Mouse (Mus musculus): ENCODE results near the gene Cdc42. TPM values are rescaled to one million over a fixed set of nuclear protein-coding genes. Genes with fewer than 3 reads are reported as not detected.

The Cdc42 gene
- polyA plus RNA-seq, 1 experiment from 2014 or later = 284 TPM

DNA sequence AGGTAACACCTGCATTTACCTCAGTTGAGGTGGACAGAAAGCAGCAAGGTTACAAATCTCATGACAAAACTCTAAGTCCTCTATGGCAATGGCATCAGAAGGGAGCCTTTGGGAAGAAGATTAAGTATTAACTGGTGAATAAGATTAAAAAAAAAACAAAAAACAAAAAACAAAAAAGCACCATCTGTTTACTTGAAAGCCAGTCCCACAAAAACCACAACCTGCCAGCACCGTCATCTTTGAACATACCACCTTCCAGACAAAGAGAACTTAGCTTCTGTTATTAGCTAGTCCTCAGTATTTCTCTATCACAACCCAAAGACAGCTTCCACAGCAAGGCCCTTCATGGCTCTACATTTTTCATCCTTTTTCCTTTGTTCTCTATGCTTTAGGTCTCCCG is 12.4 kb downstream of the Cdc42 start:
- WGBS (ENCODE audit: insufficient replicate concordance) = 64% methylated on average over 2 of the region's 2 CpGs
- no peak overlapping the region for H3K4me3 ChIP-seq (replicated peaks)
- no peak overlapping the region for H3K27ac ChIP-seq
- ATAC-seq (ENCODE audit: low read depth) (no peak), DNase-seq (no peak)
- no peak overlapping the region for H3K4me2 ChIP-seq
- peaks cover 70% of the 10 kb centered on the region for H3K4me1 ChIP-seq (replicated peaks)
- H3K36me3 ChIP-seq = peaks cover 2% of the 10 kb centered on the region; the same call in 1 of the 2 replicates
- H3K9ac ChIP-seq = no peak overlapping the region
- H3K9me3 ChIP-seq (replicated peaks) = no peaks in the 10 kb centered on the region
- H3K27me3 ChIP-seq = no peaks in the 10 kb centered on the region

DNA sequence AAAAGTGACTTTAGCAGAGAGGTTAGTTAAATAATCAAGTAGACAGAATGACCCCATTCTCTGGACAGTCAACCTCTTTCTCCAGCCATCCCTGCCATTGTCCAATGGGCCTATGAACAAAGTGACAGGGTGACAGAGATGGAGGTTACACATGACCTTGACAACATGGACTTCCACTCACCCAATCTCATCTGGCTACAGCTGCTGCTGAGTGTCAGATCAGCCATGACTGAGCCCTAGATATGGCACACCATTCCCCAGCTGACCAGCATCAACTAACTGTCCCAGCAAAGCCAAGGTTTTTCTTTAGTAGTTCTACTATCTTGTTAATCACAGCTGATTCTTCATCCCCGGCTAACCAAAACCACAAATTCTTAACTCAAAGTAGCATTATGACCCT is 14.7 kb downstream of the Cdc42 start:
- no peak overlapping the region for H3K4me2 ChIP-seq
- no peaks in the 10 kb centered on the region for H3K27me3 ChIP-seq
- ATAC-seq (ENCODE audit: low read depth) (no peak), DNase-seq (no peak)
- no peak overlapping the region for H3K9ac ChIP-seq
- H3K9me3 ChIP-seq (replicated peaks) = no peaks in the 10 kb centered on the region
- no peak overlapping the region for H3K27ac ChIP-seq
- no peaks in the 10 kb centered on the region; the same call in 1 of the 2 replicates for H3K36me3 ChIP-seq
- 22% methylated on average over 1 of the region's 1 CpGs for WGBS (ENCODE audit: insufficient replicate concordance)
- peaks cover 80% of the 10 kb centered on the region for H3K4me1 ChIP-seq (replicated peaks)
- no peak overlapping the region for H3K4me3 ChIP-seq (replicated peaks)

DNA sequence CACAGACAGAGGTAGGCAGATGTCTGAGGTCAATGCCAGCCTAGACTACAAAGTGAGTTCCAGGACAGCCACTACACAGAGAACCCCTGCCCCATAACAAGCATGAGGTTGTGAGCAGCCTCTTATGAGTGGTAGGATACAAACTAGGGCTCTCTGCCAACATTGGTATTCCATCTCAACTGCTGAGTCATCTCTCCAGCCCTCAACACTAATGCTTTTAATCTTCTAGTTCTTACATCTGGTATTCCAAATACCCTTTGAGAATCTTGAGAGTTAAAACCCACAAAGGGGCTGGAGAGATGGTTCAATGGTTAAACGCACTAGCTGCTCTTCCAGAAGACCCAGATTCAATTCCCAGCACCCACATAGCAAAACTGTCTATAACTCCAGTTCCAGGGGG is 18.1 kb downstream of the Cdc42 start:
- Histone ChIP-seq H3K9me3 (replicated peaks) (no peaks in the 10 kb centered on the region), H3K4me2 (no peak overlapping the region), H3K4me1 (replicated peaks) (peaks cover 70% of the 10 kb centered on the region), H3K27ac (no peak overlapping the region), H3K9ac (no peak overlapping the region), H3K27me3 (no peaks in the 10 kb centered on the region), H3K4me3 (replicated peaks) (no peak overlapping the region), H3K36me3 (peaks cover 14% of the 10 kb centered on the region)
- ATAC-seq (ENCODE audit: low read depth) = no peak
- WGBS (ENCODE audit: insufficient replicate concordance) = 59% methylated on average over 1 of the region's 1 CpGs
- no peak for DNase-seq

DNA sequence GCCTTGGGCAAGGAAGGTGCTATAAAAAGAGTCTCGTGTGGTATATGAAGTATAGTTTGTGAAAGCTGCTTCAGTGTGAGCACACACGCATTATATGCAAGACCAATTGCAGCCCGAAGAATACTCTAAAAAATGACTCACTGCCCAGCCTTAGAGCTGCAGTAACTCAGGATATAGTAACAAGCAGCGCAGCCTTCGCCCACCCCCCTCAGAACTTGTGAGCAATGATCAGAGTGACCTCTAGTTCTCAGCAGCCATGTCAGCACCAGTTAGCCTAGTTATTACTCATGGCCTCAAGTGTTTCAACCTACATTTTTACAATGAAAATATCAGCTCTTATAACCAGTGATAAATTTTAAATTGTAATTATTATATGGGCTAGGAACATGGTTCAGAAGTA is 21.1 kb downstream of the Cdc42 start:
- Histone ChIP-seq H3K36me3 (peaks cover 42% of the 10 kb centered on the region), H3K4me1 (replicated peaks) (peaks cover 49% of the 10 kb centered on the region)
- 84% methylated on average over 5 of the region's 5 CpGs for WGBS (ENCODE audit: insufficient replicate concordance)

DNA sequence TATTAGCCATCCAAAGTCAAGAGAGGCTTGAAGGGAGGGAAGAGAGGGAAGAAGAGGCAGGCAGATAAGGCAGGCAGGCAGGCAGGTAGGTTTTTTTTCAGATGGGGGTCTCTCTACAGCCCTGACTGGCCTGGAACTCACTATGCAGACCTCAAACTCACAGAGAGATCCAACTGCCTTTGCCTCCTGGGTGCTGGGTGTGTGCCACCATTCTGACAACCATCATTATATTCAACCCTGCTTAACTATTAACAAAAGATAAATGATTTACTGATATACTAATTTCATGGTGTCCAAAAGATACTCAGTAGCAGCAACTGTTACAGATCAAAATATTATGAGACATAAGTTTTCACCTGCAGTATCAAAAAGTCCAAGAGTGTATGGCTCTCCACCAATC is 25.5 kb downstream of the Cdc42 start:
- H3K9ac ChIP-seq = no peak overlapping the region
- peaks cover 76% of the 10 kb centered on the region for H3K36me3 ChIP-seq
- H3K9me3 ChIP-seq (replicated peaks) = no peaks in the 10 kb centered on the region
- DNase-seq (no peak), ATAC-seq (ENCODE audit: low read depth) (no peak)
- H3K4me1 ChIP-seq (replicated peaks) = peaks cover 8% of the 10 kb centered on the region; the same call in 1 of the 2 replicates
- H3K27me3 ChIP-seq = no peaks in the 10 kb centered on the region
- no peak overlapping the region for H3K27ac ChIP-seq
- no peak overlapping the region for H3K4me3 ChIP-seq (replicated peaks)
- H3K4me2 ChIP-seq = no peak overlapping the region

More for the DNA sequence above, 21.1 kb downstream of the Cdc42 start:
- Histone ChIP-seq H3K9ac (no peak overlapping the region), H3K4me2 (no peak overlapping the region), H3K4me3 (replicated peaks) (no peak overlapping the region), H3K27ac (no peak overlapping the region), H3K9me3 (replicated peaks) (no peaks in the 10 kb centered on the region), H3K27me3 (no peaks in the 10 kb centered on the region)
- DNase-seq (no peak), ATAC-seq (ENCODE audit: low read depth) (no peak)

DNA sequence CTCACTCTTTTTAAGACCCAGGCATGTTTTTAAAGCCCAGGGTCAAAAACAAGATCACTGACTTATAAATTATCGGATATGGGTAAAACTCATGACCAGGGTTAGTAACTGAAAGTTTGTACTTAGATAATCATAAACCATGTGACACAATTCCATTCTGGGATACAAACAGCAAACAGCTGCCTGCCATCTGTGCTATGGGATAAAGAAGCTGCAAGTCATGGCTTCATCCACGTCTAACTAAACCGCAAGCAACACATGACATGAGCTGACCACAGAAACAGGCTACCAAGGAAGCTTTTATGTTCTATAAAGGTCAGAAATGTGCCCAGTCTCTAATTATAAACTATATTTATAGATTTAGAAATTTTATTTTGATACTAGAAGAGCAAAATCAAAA is 31.0 kb downstream of the Cdc42 start:
- Histone ChIP-seq H3K4me2 (no peak overlapping the region), H3K36me3 (peaks cover 74% of the 10 kb centered on the region), H3K27ac (no peak overlapping the region), H3K9me3 (replicated peaks) (no peaks in the 10 kb centered on the region), H3K27me3 (no peaks in the 10 kb centered on the region), H3K4me3 (replicated peaks) (no peak overlapping the region), H3K9ac (no peak overlapping the region), H3K4me1 (replicated peaks) (no peaks in the 10 kb centered on the region)
- WGBS (ENCODE audit: insufficient replicate concordance) = 65% methylated on average over 3 of the region's 3 CpGs
- ATAC-seq (ENCODE audit: low read depth) = no peak
- DNase-seq = no peak

DNA sequence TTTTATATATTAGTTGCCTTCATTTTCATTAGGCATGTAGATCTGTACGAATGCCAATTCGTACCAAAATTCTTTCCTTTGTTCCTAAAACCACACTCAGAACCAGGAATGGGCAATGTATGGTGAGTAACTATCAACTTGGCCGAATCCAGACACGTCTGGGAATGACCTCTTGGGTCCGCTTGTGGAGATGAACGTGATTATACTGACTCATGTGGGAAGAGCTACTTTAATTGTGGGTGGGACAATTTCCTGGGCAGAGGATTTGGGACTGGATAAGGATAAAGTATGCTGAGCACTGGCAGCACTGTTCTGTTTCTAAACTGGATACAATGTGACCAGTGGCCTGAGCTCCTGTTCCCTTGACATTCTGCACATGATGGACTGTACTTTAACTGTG is 32.6 kb downstream of the Cdc42 start:
- H3K9ac ChIP-seq = no peak overlapping the region
- H3K9me3 ChIP-seq (replicated peaks) = no peaks in the 10 kb centered on the region
- 84% methylated on average over 6 of the region's 6 CpGs for WGBS (ENCODE audit: insufficient replicate concordance)
- H3K27me3 ChIP-seq = no peaks in the 10 kb centered on the region
- H3K4me2 ChIP-seq = no peak overlapping the region
- H3K4me1 ChIP-seq (replicated peaks) = no peaks in the 10 kb centered on the region
- no peak overlapping the region for H3K4me3 ChIP-seq (replicated peaks)
- DNase-seq = no peak
- no peak for ATAC-seq (ENCODE audit: low read depth)
- peaks cover 80% of the 10 kb centered on the region for H3K36me3 ChIP-seq
- no peak overlapping the region for H3K27ac ChIP-seq

DNA sequence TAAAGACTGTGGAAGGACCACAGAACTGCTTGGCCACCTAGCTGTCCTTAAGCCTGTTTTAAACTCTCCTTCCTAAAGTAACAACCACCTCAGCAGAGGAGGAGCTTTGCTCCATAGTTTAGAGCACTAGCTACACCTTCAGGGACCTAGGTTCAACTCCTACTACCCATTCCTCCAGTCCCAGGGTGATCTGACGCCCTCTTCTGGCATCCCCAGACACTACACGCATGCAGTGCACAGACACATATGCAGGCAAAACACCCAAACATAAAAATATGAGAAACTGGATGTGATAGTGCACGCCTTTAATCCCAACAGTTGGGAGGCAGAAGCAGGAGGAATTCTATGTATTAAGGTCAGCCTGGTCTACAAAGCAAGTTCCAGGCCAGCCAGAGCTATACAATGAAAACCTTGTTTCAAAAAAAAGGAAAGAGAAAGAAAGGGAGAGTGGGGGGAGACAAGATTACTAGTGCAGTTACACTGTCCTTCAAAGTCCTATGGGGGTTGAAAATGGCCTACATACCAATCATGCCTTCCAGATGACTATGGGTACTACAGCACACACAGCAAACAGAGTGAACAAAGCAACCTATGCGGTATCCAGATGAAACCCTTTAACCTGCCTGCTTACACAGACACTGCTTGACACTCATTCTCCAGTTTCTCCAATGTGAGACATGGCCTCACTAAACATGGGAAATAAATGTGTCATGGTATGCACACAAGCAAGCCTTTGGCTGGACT is 41.3 kb downstream of the Cdc42 start:
- Histone ChIP-seq H3K27ac (no peak overlapping the region), H3K4me1 (replicated peaks) (0 out of 2 replicates have a peak, but pooled peaks cover 9% of the 10 kb centered on the region), H3K4me3 (replicated peaks) (no peak overlapping the region), H3K9ac (no peak overlapping the region), H3K4me2 (no peak overlapping the region), H3K27me3 (no peaks in the 10 kb centered on the region), H3K9me3 (replicated peaks) (no peaks in the 10 kb centered on the region), H3K36me3 (peaks cover 52% of the 10 kb centered on the region)
- 74% methylated on average over 4 of the region's 4 CpGs for WGBS (ENCODE audit: insufficient replicate concordance)
- ATAC-seq (ENCODE audit: low read depth) (no peak), DNase-seq (no peak)

DNA sequence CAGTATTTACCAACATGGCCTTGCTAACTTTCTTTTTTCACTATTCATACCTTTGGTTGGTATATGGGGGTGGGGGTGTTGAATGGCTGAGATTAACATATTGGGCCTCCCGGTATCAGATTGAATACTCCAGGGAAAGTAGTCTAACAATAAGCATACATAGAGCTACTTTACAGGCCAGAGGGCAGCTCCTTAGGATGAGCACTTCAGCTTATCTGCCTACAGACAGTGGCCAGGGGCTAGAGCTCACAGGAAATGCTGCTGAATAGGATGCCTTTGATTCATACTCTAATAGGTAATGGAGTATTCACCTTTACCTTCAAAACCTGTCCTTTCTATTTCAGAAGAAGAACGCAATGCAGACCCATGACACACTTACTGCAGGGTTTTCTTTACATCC is 42.5 kb downstream of the Cdc42 start:
- DNase-seq = no peak
- WGBS (ENCODE audit: insufficient replicate concordance) = 88% methylated on average over 2 of the region's 2 CpGs
- ATAC-seq (ENCODE audit: low read depth) = no peak
- no peak overlapping the region for H3K4me3 ChIP-seq (replicated peaks)
- no peak overlapping the region for H3K4me2 ChIP-seq
- H3K27ac ChIP-seq = no peak overlapping the region
- H3K9me3 ChIP-seq (replicated peaks) = no peaks in the 10 kb centered on the region
- peaks cover 47% of the 10 kb centered on the region for H3K36me3 ChIP-seq
- H3K27me3 ChIP-seq = no peaks in the 10 kb centered on the region
- H3K9ac ChIP-seq = no peak overlapping the region
- H3K4me1 ChIP-seq (replicated peaks) = 0 out of 2 replicates have a peak, but pooled peaks cover 9% of the 10 kb centered on the region

DNA sequence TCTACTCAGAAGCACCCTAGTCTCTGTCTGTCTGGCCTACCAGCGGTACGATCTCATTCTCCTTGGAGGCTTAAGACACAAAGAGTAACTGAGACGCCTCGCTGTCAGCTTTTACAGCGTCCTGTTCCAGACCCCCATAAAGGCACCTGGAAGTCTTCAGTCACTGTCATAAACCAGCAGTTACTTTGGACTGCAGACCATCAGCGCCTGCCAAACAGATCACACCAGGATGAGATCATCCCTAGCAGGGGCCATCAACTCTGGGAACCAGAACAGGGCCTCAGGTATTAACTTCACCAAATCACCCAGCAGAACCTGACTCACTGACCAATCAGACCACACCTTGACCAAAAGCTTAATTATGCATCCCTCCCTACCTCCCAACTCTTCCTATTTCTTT is 43.0 kb downstream of the Cdc42 start:
- no peaks in the 10 kb centered on the region for H3K9me3 ChIP-seq (replicated peaks)
- DNase-seq = no peak
- H3K27ac ChIP-seq = peak overlapping the region; percentile 34
- 78% methylated on average over 6 of the region's 6 CpGs for WGBS (ENCODE audit: insufficient replicate concordance)
- peaks cover 44% of the 10 kb centered on the region for H3K36me3 ChIP-seq
- 0 out of 2 replicates have a peak, but pooled peaks cover 9% of the 10 kb centered on the region for H3K4me1 ChIP-seq (replicated peaks)
- H3K9ac ChIP-seq = no peak overlapping the region
- no peak overlapping the region for H3K4me3 ChIP-seq (replicated peaks)
- H3K27me3 ChIP-seq = no peaks in the 10 kb centered on the region
- H3K4me2 ChIP-seq = no peak overlapping the region
- no peak for ATAC-seq (ENCODE audit: low read depth)

DNA sequence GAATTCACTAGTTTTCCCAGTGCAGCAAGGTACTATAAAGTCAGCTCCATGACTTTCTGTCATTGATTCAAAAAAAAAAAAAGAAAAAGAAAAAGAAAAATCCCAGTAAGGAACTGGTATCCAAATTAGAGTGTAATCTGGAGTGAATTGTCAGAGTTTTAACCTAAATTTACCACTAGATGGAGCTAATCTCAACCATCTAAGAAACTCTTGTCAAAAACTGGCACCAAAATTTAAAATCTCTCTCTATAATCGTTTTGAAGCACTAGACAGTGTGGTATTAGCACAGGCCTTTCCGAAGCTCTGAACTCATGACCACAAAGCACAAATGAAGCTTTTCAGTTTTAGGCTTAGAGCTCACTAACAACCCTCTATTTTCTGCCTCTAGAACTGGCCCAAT is 44.0 kb downstream of the Cdc42 start:
- H3K9me3 ChIP-seq (replicated peaks) = no peaks in the 10 kb centered on the region
- no peak overlapping the region for H3K27ac ChIP-seq
- ATAC-seq (ENCODE audit: low read depth) (no peak), DNase-seq (no peak)
- H3K9ac ChIP-seq = no peak overlapping the region
- H3K36me3 ChIP-seq = peaks cover 35% of the 10 kb centered on the region
- WGBS (ENCODE audit: insufficient replicate concordance) = 41% methylated on average over 2 of the region's 2 CpGs
- H3K27me3 ChIP-seq = no peaks in the 10 kb centered on the region
- H3K4me2 ChIP-seq = no peak overlapping the region
- H3K4me3 ChIP-seq (replicated peaks) = no peak overlapping the region
- 0 out of 2 replicates have a peak, but pooled peaks cover 9% of the 10 kb centered on the region for H3K4me1 ChIP-seq (replicated peaks)

DNA sequence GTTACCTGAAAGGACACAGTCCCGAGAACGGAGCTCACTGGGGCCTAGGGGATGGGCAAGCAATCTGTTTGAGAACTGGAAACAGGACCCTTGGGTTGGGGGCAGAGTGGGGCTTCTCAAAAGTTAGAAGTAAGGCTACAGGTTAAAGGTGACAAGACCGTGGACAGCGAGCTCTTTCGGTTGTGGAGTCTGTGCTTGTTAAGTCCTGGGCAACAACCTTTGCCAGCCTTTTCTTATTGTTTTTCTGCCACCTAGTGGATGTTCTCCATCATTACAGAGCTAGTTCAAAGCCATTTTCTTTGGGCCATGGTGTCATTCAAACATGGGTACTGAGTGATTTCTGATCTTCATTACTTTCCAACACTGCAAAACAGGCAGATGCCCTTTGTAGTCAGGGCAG is 49.1 kb downstream of the Cdc42 start:
- H3K4me2 ChIP-seq = no peak overlapping the region
- peaks cover 12% of the 10 kb centered on the region; the same call in 1 of the 2 replicates for H3K36me3 ChIP-seq
- DNase-seq = no peak
- 70% methylated on average over 5 of the region's 5 CpGs for WGBS (ENCODE audit: insufficient replicate concordance)
- no peak for ATAC-seq (ENCODE audit: low read depth)
- H3K27ac ChIP-seq = no peak overlapping the region
- H3K27me3 ChIP-seq = no peaks in the 10 kb centered on the region
- H3K9me3 ChIP-seq (replicated peaks) = no peaks in the 10 kb centered on the region
- H3K4me3 ChIP-seq (replicated peaks) = no peak overlapping the region
- H3K9ac ChIP-seq = no peak overlapping the region
- H3K4me1 ChIP-seq (replicated peaks) = 0 out of 2 replicates have a peak, but pooled peaks cover 4% of the 10 kb centered on the region

All from liver, embryonic 13.5 days (tissue).